Mouse (Mus musculus): ENCODE data around the gene Cdsn.

GRCm38 (mm10) chr17:35504628-35505481 is 47.1 kb upstream of the Cdsn start:
- TF ChIP-seq POLR2AphosphoS2 (IDR thresholded peaks at IDR 0.05; ENCODE audit: low read length) (no peak), POLR2A (IDR thresholded peaks at IDR 0.05; ENCODE audit: control insufficient read depth in 1 of 2, insufficient read depth in 1 of 2, low read depth in 1 of 2, low read length in 2 of 2, poor library complexity in 1 of 2) (no peak), CTCF (IDR thresholded peaks at IDR 0.05 in 2 of 3, conservative IDR thresholded peaks at IDR 0.05 in 1 of 3; ENCODE audit: control insufficient read depth in 1 of 3, insufficient read depth in 1 of 3, low read depth in 2 of 3, low read length in 3 of 3, poor library complexity in 1 of 3, severe bottlenecking in 1 of 3) (no peak), EP300 (IDR thresholded peaks at IDR 0.05; ENCODE audit: low read depth in 1 of 2, low read length in 2 of 2) (no peak), MAZ (IDR thresholded peaks at IDR 0.05; ENCODE audit: low read depth, low read length) (no peak), E2F4 (IDR thresholded peaks at IDR 0.05; ENCODE audit: borderline replicate concordance, low read depth, low read length) (no peak), ETS1 (IDR thresholded peaks at IDR 0.05; ENCODE audit: low read depth, low read length) (no peak), NELFE (IDR thresholded peaks at IDR 0.05; ENCODE audit: low read depth, low read length) (no peak), MXI1 (IDR thresholded peaks at IDR 0.05; ENCODE audit: low read depth, low read length) (no peak), ELF1 (IDR thresholded peaks at IDR 0.05; ENCODE audit: low read depth, low read length) (no peak), BHLHE40 (IDR thresholded peaks at IDR 0.05; ENCODE audit: borderline replicate concordance, low read depth, low read length) (no peak), KAT2A (conservative IDR thresholded peaks at IDR 0.05; ENCODE audit: low read depth, low read length) (no peak)

Measured in MEL (cell line).